Mouse (Mus musculus) hindbrain, embryonic 14.5 days (tissue): ENCODE measurements at regions not wholly inside any gene's neighbourhood (a gene's known extent, or its start where the extent isn't known, plus 50 kb on each side); places are given as distances from the start of the nearest gene placed in this dataset.

Experiments
- ATAC-seq: fragments of 200-750 bp; cut with Nextera tagmentation; 2 replicates; pipeline ENCODE4 v1.8.0; 2017; ENCODE audit warnings: moderate number of reproducible peaks, mild to moderate bottlenecking, moderate TSS enrichment, moderate library complexity; ENCODE audit not compliant: low FRiP score
- DNase-seq: peaks from one replicate; pipeline ENCODE4 v3.0.0-alpha.2; 2015; ENCODE audit warnings: low spot score
- H3K27ac ChIP-seq: fragments of 300-500 bp; sonication (generic); 2 replicates; pipeline ENCODE4 v1.5.1; 2014; ENCODE audit warnings: mild to moderate bottlenecking, moderate library complexity
- H3K27me3 ChIP-seq: fragments of 300-500 bp; sonication (generic); 2 replicates; pipeline ENCODE4 v1.6.1; 2014; ENCODE audit warnings: mild to moderate bottlenecking, low read length, mixed read lengths; ENCODE audit not compliant: control insufficient read depth, insufficient read depth
- H3K36me3 ChIP-seq: fragments of 300-500 bp; sonication (generic); replicated peaks from 2 replicates; pipeline ENCODE4 v1.6.1; 2014; ENCODE audit not compliant: control insufficient read depth, insufficient read depth
- H3K4me1 ChIP-seq: fragments of 300-500 bp; sonication (generic); replicated peaks from 2 replicates; pipeline ENCODE4 v1.6.1; 2014; ENCODE audit warnings: antibody characterized with exemption, low read length, mixed read lengths; ENCODE audit not compliant: control insufficient read depth, insufficient read depth
- H3K4me2 ChIP-seq: fragments of 300-500 bp; sonication (generic); replicated peaks from 2 replicates; pipeline ENCODE4 v1.6.1; 2014; ENCODE audit warnings: mild to moderate bottlenecking, moderate library complexity
- H3K4me3 ChIP-seq: fragments of 300-500 bp; sonication (generic); replicated peaks from 2 replicates; pipeline ENCODE4 v1.5.1; 2014; ENCODE audit warnings: mild to moderate bottlenecking, low read length
- H3K9ac ChIP-seq: fragments of 300-500 bp; sonication (generic); 2 replicates; pipeline ENCODE4 v1.6.1; 2014
- H3K9me3 ChIP-seq: fragments of 300-500 bp; sonication (generic); 2 replicates; pipeline ENCODE4 v1.6.1; 2016; ENCODE audit warnings: low read length; ENCODE audit not compliant: control insufficient read depth
- WGBS: fragments of 180-500 bp; shearing (Covaris S2); extraction: QIAGEN DNeasy Blood & Tissue Kit; methylation state at CpG from one replicate; pipeline ENCODE4 v1.1.7; 2014; 5-methylcytosine and 5-hydroxymethylcytosine counted together

DNA sequence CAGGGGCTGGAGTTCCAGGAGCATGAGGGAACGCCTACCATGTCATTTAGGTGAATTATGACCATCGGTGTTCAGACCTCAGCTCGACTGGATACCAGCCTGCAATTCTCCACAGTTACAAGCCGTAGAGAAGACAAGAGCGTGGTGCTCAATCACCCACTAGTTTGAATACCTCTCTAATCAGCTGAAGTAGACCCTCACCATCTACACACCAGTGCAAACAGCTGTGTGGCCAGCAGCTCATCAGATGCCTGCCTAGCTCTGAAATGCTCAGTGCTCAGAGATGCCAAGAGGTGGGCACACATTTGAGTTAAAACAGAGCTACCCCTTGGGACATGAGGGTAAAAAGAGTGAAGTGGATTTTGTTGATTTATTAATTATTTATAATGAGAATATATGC is 660.2 kb downstream of the Magi1 start:
- Histone ChIP-seq H3K4me2 (no peak overlapping the region), H3K36me3 (no peaks in the 10 kb centered on the region), H3K9me3 (no peaks in the 10 kb centered on the region), H3K4me1 (no peaks in the 10 kb centered on the region), H3K27ac (no peak overlapping the region), H3K4me3 (no peak overlapping the region), H3K27me3 (no peaks in the 10 kb centered on the region), H3K9ac (no peak overlapping the region)
- 41% methylated on average over 5 of the region's 5 CpGs for WGBS
- DNase-seq, result no peak
- no peak for ATAC-seq

DNA sequence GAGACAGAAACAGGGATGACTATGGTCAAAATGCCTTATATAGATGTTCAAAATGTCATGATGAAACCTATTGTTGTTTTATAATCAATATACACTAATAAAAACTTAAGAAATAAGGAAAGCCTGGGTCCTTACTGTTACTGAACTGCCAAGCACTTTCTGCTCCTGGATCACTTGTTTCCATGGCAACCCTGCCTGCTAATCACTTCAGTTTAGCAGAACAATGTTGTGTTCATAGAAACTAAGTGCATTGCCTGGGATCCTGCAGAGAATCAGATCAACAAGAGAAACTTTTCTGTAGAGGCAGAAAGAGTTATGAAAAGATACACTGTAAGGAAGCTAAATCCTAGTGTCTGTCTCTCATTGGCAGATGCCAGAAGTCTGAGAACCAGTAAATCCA is 666.8 kb downstream of the Magi1 start:
- ATAC-seq (no peak), DNase-seq (no peak)
- Histone ChIP-seq H3K4me1 (no peaks in the 10 kb centered on the region), H3K9ac (no peak overlapping the region), H3K4me2 (no peak overlapping the region), H3K4me3 (no peak overlapping the region), H3K9me3 (no peaks in the 10 kb centered on the region), H3K27ac (no peak overlapping the region), H3K36me3 (no peaks in the 10 kb centered on the region), H3K27me3 (no peaks in the 10 kb centered on the region)

DNA sequence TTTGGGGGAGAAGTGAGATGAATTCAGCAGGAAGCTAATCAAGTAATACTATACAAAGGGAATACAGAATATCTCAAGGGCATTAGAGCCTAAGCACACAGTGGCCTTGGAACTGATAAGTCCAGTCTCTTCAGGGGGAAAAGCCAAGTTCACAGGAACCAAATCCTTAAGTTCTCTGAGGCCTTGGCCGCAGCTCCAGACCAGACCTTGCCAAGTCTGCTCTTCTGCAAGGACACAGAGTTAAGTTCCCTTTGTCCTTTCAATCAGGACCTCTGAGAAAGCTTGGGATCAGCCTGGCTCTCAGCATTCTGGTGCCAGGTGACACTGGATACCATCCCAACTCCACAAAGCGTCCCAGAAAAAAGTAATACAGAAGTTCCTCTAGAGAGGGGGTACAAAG is 657.1 kb upstream of the Adamts9 start:
- no peak overlapping the region for H3K27ac ChIP-seq
- H3K9me3 ChIP-seq, result no peaks in the 10 kb centered on the region
- H3K36me3 ChIP-seq, result no peaks in the 10 kb centered on the region
- WGBS, result 91% methylated on average over 2 of the region's 2 CpGs
- no peak overlapping the region for H3K4me3 ChIP-seq
- no peaks in the 10 kb centered on the region for H3K27me3 ChIP-seq
- ATAC-seq, result no peak
- DNase-seq, result no peak
- no peaks in the 10 kb centered on the region for H3K4me1 ChIP-seq
- H3K9ac ChIP-seq, result no peak overlapping the region
- H3K4me2 ChIP-seq, result no peak overlapping the region

DNA sequence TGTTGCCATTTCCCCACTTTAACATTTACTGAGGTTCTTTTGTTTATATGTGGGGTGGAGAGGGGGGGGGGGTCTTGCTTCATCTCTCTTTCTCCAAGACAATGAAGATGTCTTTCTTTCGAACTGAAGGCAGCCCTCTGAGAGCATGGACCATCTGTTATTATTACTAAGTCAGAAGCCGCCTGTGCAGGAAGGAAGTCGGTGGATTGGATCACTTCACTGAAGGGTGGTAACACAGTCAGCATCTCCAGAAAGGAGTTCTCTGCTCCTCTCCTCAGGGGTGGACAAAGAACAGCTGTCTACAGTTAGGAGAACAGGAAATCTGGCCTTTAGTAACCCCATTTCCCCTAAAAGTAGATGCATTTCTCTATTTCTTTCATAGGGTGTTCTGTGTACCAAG is 656.1 kb upstream of the Adamts9 start:
- WGBS, result 54% methylated on average over 3 of the region's 3 CpGs
- Histone ChIP-seq H3K27ac (no peak overlapping the region), H3K9ac (no peak overlapping the region), H3K9me3 (no peaks in the 10 kb centered on the region), H3K4me1 (no peaks in the 10 kb centered on the region), H3K36me3 (no peaks in the 10 kb centered on the region), H3K4me3 (no peak overlapping the region), H3K4me2 (no peak overlapping the region), H3K27me3 (no peaks in the 10 kb centered on the region)
- ATAC-seq (no peak), DNase-seq (no peak)

DNA sequence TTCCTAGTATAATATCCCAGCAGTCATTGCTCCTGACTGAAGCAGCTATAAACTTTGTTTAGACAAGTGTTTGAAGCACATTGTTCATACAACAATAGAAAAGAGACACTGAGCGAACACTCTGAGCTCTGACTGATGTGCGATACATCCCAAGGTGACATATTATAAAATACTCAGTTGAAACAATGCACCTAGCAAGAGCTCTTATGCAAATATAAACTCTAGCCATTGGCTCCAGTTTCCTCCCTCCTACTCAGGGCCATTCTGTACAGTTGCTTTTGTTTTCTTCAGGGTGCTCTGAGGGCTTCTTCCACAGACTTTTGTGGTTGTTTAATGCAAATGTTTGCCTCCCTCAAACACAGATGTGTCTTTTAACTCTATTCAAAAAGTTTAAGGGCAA is 646.6 kb upstream of the Adamts9 start:
- Histone ChIP-seq H3K9me3 (no peaks in the 10 kb centered on the region), H3K27me3 (no peaks in the 10 kb centered on the region), H3K4me2 (no peak overlapping the region), H3K4me3 (no peak overlapping the region), H3K27ac (no peak overlapping the region), H3K9ac (no peak overlapping the region), H3K4me1 (no peaks in the 10 kb centered on the region), H3K36me3 (no peaks in the 10 kb centered on the region)
- WGBS, result 73% methylated on average over 2 of the region's 2 CpGs
- no peak for DNase-seq
- no peak for ATAC-seq

DNA sequence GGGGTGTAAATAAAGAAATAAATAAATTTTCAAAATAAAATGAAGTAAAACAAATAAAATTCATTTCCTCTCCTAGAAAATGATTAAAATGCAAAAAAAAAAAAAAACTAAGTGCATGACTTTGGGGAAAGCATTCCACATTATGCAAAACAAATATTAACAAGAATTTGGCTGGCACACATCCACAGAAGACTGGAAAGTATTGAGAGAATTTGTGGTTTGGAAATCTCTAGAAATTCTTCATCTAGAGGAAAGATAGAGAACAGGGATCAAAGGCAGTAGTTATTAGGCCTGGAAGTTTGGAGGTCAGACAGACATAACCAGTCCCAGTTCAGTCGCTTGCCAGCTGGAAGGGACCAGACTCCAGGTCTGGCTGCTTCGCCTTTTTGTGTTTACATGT is 643.6 kb upstream of the Adamts9 start:
- Histone ChIP-seq H3K27me3 (no peaks in the 10 kb centered on the region), H3K36me3 (no peaks in the 10 kb centered on the region), H3K4me1 (no peaks in the 10 kb centered on the region), H3K4me3 (no peak overlapping the region), H3K9me3 (no peaks in the 10 kb centered on the region), H3K27ac (no peak overlapping the region), H3K4me2 (no peak overlapping the region), H3K9ac (no peak overlapping the region)
- DNase-seq (no peak), ATAC-seq (no peak)
- WGBS, result 100% methylated on average over 2 of the region's 2 CpGs

DNA sequence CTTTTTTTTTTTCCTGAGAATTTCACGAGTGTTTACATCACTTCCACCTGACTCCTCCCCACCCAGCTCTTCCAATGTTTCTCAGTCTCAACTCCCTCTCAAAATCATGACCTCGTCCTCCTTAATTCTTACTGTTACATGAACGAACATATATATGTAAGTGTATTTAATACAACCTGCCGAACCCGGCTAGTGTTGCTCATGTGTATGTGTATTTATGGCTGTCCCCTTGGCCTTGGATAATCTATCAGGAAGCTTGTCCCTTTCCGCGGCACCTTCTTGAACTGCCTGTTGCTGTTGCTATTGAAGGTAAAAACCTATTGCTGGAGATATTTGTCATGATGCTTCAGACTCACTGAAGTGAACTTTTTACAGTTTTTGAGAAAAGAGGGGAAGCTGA is 637.8 kb upstream of the Adamts9 start:
- no peaks in the 10 kb centered on the region for H3K9me3 ChIP-seq
- peaks cover 6% of the 10 kb centered on the region; the same call in 1 of the 2 replicates for H3K4me1 ChIP-seq
- no peak overlapping the region for H3K9ac ChIP-seq
- 90% methylated on average over 7 of the region's 7 CpGs for WGBS
- no peak overlapping the region for H3K27ac ChIP-seq
- DNase-seq (no peak), ATAC-seq (no peak)
- H3K4me2 ChIP-seq, result no peak overlapping the region
- no peak overlapping the region for H3K4me3 ChIP-seq
- no peaks in the 10 kb centered on the region for H3K36me3 ChIP-seq
- no peaks in the 10 kb centered on the region for H3K27me3 ChIP-seq

DNA sequence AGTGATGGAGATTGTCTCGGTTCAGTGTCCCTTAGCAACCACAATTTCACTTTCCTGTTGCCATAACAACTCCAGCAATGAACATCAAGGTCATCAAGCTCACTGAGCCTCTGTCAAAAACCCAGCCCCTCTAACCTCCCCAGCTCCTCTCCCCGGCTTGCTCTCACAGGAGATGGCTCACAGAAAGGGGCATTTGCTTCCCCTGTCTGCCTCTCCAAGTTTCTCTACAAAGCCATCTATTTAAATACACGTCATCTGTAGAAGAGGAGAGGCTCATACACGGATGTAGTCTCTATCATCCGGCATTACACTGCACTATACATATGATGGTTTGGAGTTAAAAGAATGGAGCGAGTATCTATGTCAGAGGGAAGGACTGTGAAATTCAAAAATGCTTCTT is 637.4 kb upstream of the Adamts9 start:
- WGBS, result 47% methylated on average over 6 of the region's 6 CpGs
- H3K9ac ChIP-seq, result no peak overlapping the region
- H3K27me3 ChIP-seq, result no peaks in the 10 kb centered on the region
- ATAC-seq, result no peak
- no peak overlapping the region for H3K4me2 ChIP-seq
- no peak overlapping the region for H3K4me3 ChIP-seq
- no peaks in the 10 kb centered on the region for H3K36me3 ChIP-seq
- no peaks in the 10 kb centered on the region for H3K9me3 ChIP-seq
- no peak for DNase-seq
- H3K4me1 ChIP-seq, result peaks cover 6% of the 10 kb centered on the region; the same call in 1 of the 2 replicates
- no peak overlapping the region for H3K27ac ChIP-seq

DNA sequence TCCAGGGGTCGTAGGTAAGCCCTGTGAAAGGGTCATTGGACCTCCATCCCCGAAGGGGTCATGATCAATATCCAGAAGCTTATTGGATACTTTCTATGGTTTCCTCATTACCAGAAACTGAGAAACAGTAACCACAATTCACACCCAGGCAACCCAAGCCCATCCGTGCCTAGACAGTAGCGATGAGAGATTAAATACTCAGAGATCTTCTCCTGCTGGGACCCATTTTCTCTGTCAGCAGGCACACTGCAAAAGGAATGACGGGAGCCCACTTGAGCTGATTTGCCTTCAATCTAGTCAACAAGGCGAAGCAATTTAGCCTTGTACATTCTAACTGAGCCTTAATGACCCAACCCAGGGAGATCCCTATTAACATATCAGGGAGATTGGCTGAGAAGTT is 632.0 kb upstream of the Adamts9 start:
- H3K27ac ChIP-seq, result no peak overlapping the region
- H3K4me1 ChIP-seq, result 0 out of 2 replicates have a peak, but pooled peaks cover under 1% of the 10 kb centered on the region
- no peak overlapping the region for H3K9ac ChIP-seq
- DNase-seq (no peak), ATAC-seq (no peak)
- no peaks in the 10 kb centered on the region for H3K36me3 ChIP-seq
- 61% methylated on average over 6 of the region's 6 CpGs for WGBS
- H3K4me2 ChIP-seq, result no peak overlapping the region
- H3K27me3 ChIP-seq, result no peaks in the 10 kb centered on the region
- H3K9me3 ChIP-seq, result no peaks in the 10 kb centered on the region
- no peak overlapping the region for H3K4me3 ChIP-seq
